Mouse (Mus musculus): ENCODE results near the gene Fermt2. TPM values are rescaled to one million over a fixed set of nuclear protein-coding genes. Genes with fewer than 3 reads are reported as not detected.

The Fermt2 gene
- polyA plus RNA-seq, 1 experiment from 2014 or later = 78.1 TPM

GRCm38 (mm10) chr14:45416265-45416664 lies 113.7 kb downstream of the Fermt2 start:
- no peak overlapping the region for H3K9ac ChIP-seq
- no peak for ATAC-seq (ENCODE audit: low FRiP score, low read depth)

More at GRCm38 (mm10) chr14:45416265-45416664, 113.7 kb downstream of the Fermt2 start:
- 92% methylated on average over 4 of the region's 4 CpGs for WGBS
- Histone ChIP-seq H3K27me3 (replicated peaks) (no peaks in the 10 kb centered on the region), H3K36me3 (no peaks in the 10 kb centered on the region), H3K4me2 (replicated peaks) (no peak overlapping the region), H3K4me1 (no peaks in the 10 kb centered on the region), H3K4me3 (no peak overlapping the region), H3K9me3 (no peaks in the 10 kb centered on the region), H3K27ac (no peak overlapping the region)

Other genes starting within 250 kb of the Fermt2 start
- gene Ero1l, start 211.3 kb downstream of the Fermt2 start, polyA plus RNA-seq (2016; fragmentation: Nextera tagmentation; extraction: Ambion mirVana) = 29.5 and 32.0 TPM in 2 replicates
- gene Psmc6, start 200.3 kb downstream of the Fermt2 start, polyA plus RNA-seq (2016; fragmentation: Nextera tagmentation; extraction: Ambion mirVana) = 202 and 219 TPM in 2 replicates
- gene Styx, start 179.0 kb downstream of the Fermt2 start, polyA plus RNA-seq (2016; fragmentation: Nextera tagmentation; extraction: Ambion mirVana) = 47.1 and 52.0 TPM in 2 replicates
- 29.2 and 30.9 TPM in 2 replicates for gene Gnpnat1, start 125.2 kb downstream of the Fermt2 start, polyA plus RNA-seq (2016; fragmentation: Nextera tagmentation; extraction: Ambion mirVana)
- gene Ddhd1, start 128.0 kb upstream of the Fermt2 start, polyA plus RNA-seq (2016; fragmentation: Nextera tagmentation; extraction: Ambion mirVana) = 23.3 and 23.5 TPM in 2 replicates